Mouse (Mus musculus) heart, postnatal 4 days (tissue): Measurements from ENCODE around the gene Usp28. TPM values are rescaled to one million over a fixed set of nuclear protein-coding genes. Genes with fewer than 3 reads are reported as not detected.
A peak's percentile ranks its signal among the peaks of the same experiment; 100 is the strongest.
"Not testable (repeated sequence)": the region's sequence is repeated elsewhere in the genome, so short reads cannot be mapped to it uniquely, and the experiment has no call there.

Source experiments
- DNase-seq: peaks from one replicate; pipeline ENCODE4 v3.0.0; 2021
- total RNA-seq, 2 experiments: library from RNA; stranded (reverse); gene quantifications; 2 replicates each; pipeline ENCODE4 v1.2.3; 2021

Usp28 gene
- total RNA-seq = 100 to 1,000 TPM; 198 to 205 TPM

- DNase-seq = peak; percentile 100
These were observed at the start of gene Usp28 for GRCm38 (mm10) chr9:48984845-48985707. TSS of gene Usp28 (plus strand) at chr9:48985375.

GRCm38 (mm10) chr9:48942349-48942748 lies 42.8 kb upstream of the Usp28 start:
- DNase-seq = peak; percentile 6

- DNase-seq = no peak
These were observed 37.6 kb upstream of the Usp28 start for GRCm38 (mm10) chr9:48947565-48947964.

GRCm38 (mm10) chr9:48961314-48961713 lies 23.9 kb upstream of the Usp28 start:
- no peak for DNase-seq

GRCm38 (mm10) chr9:48962131-48962530 lies 23.0 kb upstream of the Usp28 start:
- no peak for DNase-seq

- no peak for DNase-seq
These were observed 20.6 kb upstream of the Usp28 start, which contains the start of gene Htr3b for GRCm38 (mm10) chr9:48964587-48965040. TSS of gene Htr3b (minus strand) at chr9:48964990.

- DNase-seq = peak; percentile 63
These were observed 12.7 kb upstream of the Usp28 start for GRCm38 (mm10) chr9:48972494-48972893.

GRCm38 (mm10) chr9:48976661-48977355 lies 8.4 kb upstream of the Usp28 start:
- no peak for DNase-seq

GRCm38 (mm10) chr9:48980371-48980770 lies 4.8 kb upstream of the Usp28 start:
- DNase-seq = no peak

GRCm38 (mm10) chr9:48980781-48981180 lies 4.4 kb upstream of the Usp28 start:
- DNase-seq = no peak

GRCm38 (mm10) chr9:48981827-48982226 lies 3.3 kb upstream of the Usp28 start:
- no peak for DNase-seq

- not testable (repeated sequence) for DNase-seq
These were observed 1.4 kb upstream of the Usp28 start for GRCm38 (mm10) chr9:48983801-48984200.

GRCm38 (mm10) chr9:48984320-48984844 lies 793 bp upstream of the Usp28 start:
- DNase-seq = no peak

- no peak for DNase-seq
These were observed 523 bp downstream of the Usp28 start for GRCm38 (mm10) chr9:48985708-48986088.

- peak; percentile 72 for DNase-seq
These were observed 1.5 kb downstream of the Usp28 start for GRCm38 (mm10) chr9:48986616-48987141.

- peak; percentile 41 for DNase-seq
These were observed 2.3 kb downstream of the Usp28 start for GRCm38 (mm10) chr9:48987201-48988101.

- DNase-seq = no peak
These were observed 6.5 kb downstream of the Usp28 start for GRCm38 (mm10) chr9:48991671-48992070.

- no peak for DNase-seq
These were observed 9.6 kb downstream of the Usp28 start for GRCm38 (mm10) chr9:48994779-48995178.

GRCm38 (mm10) chr9:48995735-48996134 lies 10.6 kb downstream of the Usp28 start:
- DNase-seq = no peak

- DNase-seq = no peak
These were observed 14.1 kb downstream of the Usp28 start for GRCm38 (mm10) chr9:48999256-48999655.

- no peak for DNase-seq
These were observed 30.6 kb downstream of the Usp28 start for GRCm38 (mm10) chr9:49015824-49016223.

GRCm38 (mm10) chr9:49021289-49021688 lies 36.1 kb downstream of the Usp28 start:
- no peak for DNase-seq
